Mouse (Mus musculus) kidney, adult 2 months (tissue): ENCODE measurements around the gene Itgb5.

Source experiments
- CTCF ChIP-seq: fragments of 200-500 bp; conservative IDR thresholded peaks from 2 replicates; pipeline ENCODE4 v1.5.1; 2011; ENCODE audit warnings: low read depth, mild to moderate bottlenecking, control low read depth, low read length, moderate library complexity, mixed read lengths; ENCODE audit not compliant: insufficient read depth, insufficient read length
- POLR2A ChIP-seq: fragments of 200-500 bp; IDR thresholded peaks from one replicate; pipeline ENCODE4 v1.6.1; 2011; ENCODE audit warnings: low read depth, low read length, control low read depth

- TF ChIP-seq CTCF (no peak), POLR2A (no peak)
These were observed 43.8 kb downstream of the Itgb5 start for GRCm38 (mm10) chr16:33873282-33873681.
